Mouse (Mus musculus) MEL (cell line): Measurements from ENCODE around the gene Pglyrp2.

Experiments used
- CTCF ChIP-seq, 3 experiments: IDR thresholded peaks in 2 of 3; conservative IDR thresholded peaks in 1 of 3; 2 replicates each; pipeline ENCODE4 v1.5.1; 2011 to 2012; ENCODE audit warnings: low read length in 3 of 3, low read depth in 2 of 3, mild to moderate bottlenecking in 2 of 3, improper control_type of control experiment in 1 of 3, inconsistent platforms in 1 of 3, mixed read lengths in 1 of 3, moderate library complexity in 1 of 3; ENCODE audit not compliant: control insufficient read depth in 1 of 3, insufficient read depth in 1 of 3, poor library complexity in 1 of 3, severe bottlenecking in 1 of 3
- ETS1 ChIP-seq: IDR thresholded peaks from 2 replicates; pipeline ENCODE4 v1.6.1; 2012; ENCODE audit warnings: low read depth, mild to moderate bottlenecking, inconsistent platforms, low read length, improper control_type of control experiment, moderate library complexity
- GABPA ChIP-seq: IDR thresholded peaks from 2 replicates; pipeline ENCODE4 v1.6.1; 2012; ENCODE audit warnings: low read depth, mild to moderate bottlenecking, inconsistent platforms, low read length, improper control_type of control experiment, moderate library complexity
- HCFC1 ChIP-seq: IDR thresholded peaks from 2 replicates; pipeline ENCODE4 v1.6.1; 2012; ENCODE audit warnings: low read depth, mild to moderate bottlenecking, inconsistent platforms, low read length, improper control_type of control experiment, moderate library complexity
- KAT2A ChIP-seq: conservative IDR thresholded peaks from 2 replicates; pipeline ENCODE4 v1.6.1; 2012; ENCODE audit warnings: low read depth, low read length, improper control_type of control experiment, inconsistent platforms
- NELFE ChIP-seq: IDR thresholded peaks from 2 replicates; pipeline ENCODE4 v1.6.1; 2011; ENCODE audit warnings: low read depth, low read length, improper control_type of control experiment
- POLR2A ChIP-seq, 2 experiments: IDR thresholded peaks; 2 replicates each; pipeline ENCODE4 v1.6.1; 2011 to 2012; ENCODE audit warnings: low read length in 2 of 2, mild to moderate bottlenecking in 2 of 2, control low read depth in 1 of 2, improper control_type of control experiment in 1 of 2, low read depth in 1 of 2, moderate library complexity in 1 of 2; ENCODE audit not compliant: control insufficient read depth in 1 of 2, insufficient read depth in 1 of 2, poor library complexity in 1 of 2

- TF ChIP-seq KAT2A: no peak
- TF ChIP-seq GABPA: no peak
- TF ChIP-seq POLR2A (IDR thresholded peaks at IDR 0.05; ENCODE audit: control insufficient read depth in 1 of 2, insufficient read depth in 1 of 2, low read depth in 1 of 2, low read length in 2 of 2, poor library complexity in 1 of 2): no peak
- TF ChIP-seq HCFC1: no peak
- TF ChIP-seq CTCF (IDR thresholded peaks at IDR 0.05 in 2 of 3, conservative IDR thresholded peaks at IDR 0.05 in 1 of 3; ENCODE audit: control insufficient read depth in 1 of 3, insufficient read depth in 1 of 3, low read depth in 2 of 3, low read length in 3 of 3, poor library complexity in 1 of 3, severe bottlenecking in 1 of 3): no peak
- no peak for TF ChIP-seq NELFE
- TF ChIP-seq ETS1: no peak
Measured at GRCm38 (mm10) chr17:32450844-32451537, 27.0 kb upstream of the Pglyrp2 start.
